Mouse (Mus musculus): ENCODE data around the gene Gad1. TPM values are rescaled to one million over a fixed set of nuclear protein-coding genes. Genes with fewer than 3 reads are reported as not detected.

Gene Gad1
- polyA plus RNA-seq, 1 experiment from 2014 or later = 0.09 TPM

DNA sequence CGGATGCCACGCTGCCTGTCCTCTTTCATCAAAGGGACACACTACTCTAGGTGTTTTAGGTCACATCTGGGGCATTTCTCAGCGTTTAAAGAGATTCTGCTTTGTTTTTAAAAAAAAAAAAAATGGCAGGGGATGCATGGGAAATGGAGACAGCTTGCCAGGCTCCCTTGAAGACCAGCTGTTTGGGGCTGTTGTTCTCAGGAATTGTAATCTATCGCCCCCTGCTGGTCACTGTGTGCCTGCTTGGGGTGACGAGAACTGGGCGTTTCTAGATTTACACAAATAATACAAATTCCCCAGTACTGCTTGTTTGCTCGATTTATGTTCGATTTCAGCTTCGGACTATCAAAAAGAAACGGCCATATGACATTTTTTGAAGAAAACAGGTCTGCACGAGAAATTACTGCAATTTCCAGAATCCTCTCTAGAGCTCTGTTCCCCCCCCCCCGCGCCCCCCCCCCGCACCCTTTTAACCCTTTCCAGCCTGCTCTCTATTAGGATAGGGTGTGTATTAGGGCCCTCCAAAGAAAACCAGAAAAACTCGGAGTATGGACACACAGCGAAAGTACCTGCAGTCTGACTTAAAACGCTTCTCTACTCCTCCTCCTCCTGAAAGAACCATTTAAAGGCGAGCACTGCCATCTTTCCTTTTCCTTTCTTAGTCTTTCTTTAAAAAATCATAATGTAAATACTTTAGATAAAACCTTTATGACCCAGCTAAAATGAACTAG is 5.4 kb downstream of the Gad1 start:
- H3K9me3 ChIP-seq = no peaks in the 10 kb centered on the region
- peaks cover 48% of the 10 kb centered on the region for H3K27me3 ChIP-seq
- peaks cover 25% of the 10 kb centered on the region for H3K4me1 ChIP-seq
- 3% methylated on average over 17 of the region's 18 CpGs for WGBS
- H3K9ac ChIP-seq = no peak overlapping the region
- H3K4me2 ChIP-seq = 0 out of 2 replicates have a peak overlapping the region, but pooled peaks have one; percentile 1
- H3K4me3 ChIP-seq = no peak overlapping the region
- ATAC-seq (ENCODE audit: borderline replicate concordance, extremely low read depth, low FRiP score, low TSS enrichment) = peak; percentile 52; the same call in 1 of the 2 replicates
- H3K27ac ChIP-seq = no peak overlapping the region
- H3K36me3 ChIP-seq = no peaks in the 10 kb centered on the region

DNA sequence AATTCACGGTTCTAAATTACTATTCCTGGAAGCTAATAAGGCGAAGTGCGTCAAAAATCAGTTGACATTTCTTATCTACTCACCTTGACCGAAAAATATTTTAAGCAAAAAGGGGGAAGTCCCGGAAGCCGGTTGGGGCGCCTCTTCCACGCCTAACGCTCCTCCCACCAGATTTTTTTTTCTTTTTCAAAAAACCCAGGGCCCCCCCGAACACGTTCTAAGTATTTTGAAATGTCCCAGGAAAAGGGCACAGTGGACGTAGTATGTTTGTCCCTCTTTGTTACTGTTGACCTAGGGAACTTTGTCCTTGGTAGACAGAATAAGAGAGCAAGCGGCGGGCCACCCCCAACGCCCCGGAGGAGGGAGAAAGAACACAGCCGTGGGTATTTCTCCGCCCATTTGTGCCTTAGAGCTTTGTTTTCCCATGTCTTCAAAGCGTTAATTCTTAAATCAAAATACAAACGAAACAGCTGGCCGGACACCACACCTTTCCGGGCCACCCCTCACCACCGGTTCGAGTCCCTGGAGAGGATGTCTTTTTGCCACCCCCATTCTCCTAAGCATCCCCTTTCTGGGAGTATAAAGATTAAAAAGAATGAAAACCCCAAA is 6.1 kb downstream of the Gad1 start:
- H3K4me2 ChIP-seq = 0 out of 2 replicates have a peak overlapping the region, but pooled peaks have one; percentile 1
- H3K27me3 ChIP-seq = peaks cover 55% of the 10 kb centered on the region
- no peak for ATAC-seq (ENCODE audit: borderline replicate concordance, extremely low read depth, low FRiP score, low TSS enrichment)
- no peak overlapping the region for H3K27ac ChIP-seq
- no peak overlapping the region for H3K4me3 ChIP-seq
- H3K36me3 ChIP-seq = no peaks in the 10 kb centered on the region
- H3K4me1 ChIP-seq = peaks cover 31% of the 10 kb centered on the region
- WGBS = 8% methylated on average over 24 of the region's 24 CpGs
- H3K9me3 ChIP-seq = no peaks in the 10 kb centered on the region
- H3K9ac ChIP-seq = no peak overlapping the region

DNA sequence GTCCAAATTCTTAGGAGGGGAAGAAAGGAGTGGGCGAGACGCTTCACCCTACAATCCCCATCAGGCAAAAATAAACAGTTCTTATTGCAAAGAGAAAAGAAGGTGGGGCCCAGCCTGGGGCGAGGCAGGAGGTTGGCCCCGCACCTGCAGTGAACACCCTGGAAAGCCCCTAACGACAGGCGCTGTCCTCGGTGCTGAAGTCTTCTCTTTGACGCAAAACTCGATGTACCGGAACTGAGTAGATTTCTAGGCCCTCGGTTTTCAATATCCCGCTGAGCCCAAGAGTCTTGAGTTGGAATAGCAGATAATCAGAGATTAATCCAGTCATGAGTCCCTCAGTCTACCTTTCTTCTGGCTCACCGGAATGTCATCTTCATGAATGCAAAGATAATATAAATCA is 6.6 kb downstream of the Gad1 start:
- no peak overlapping the region for H3K9ac ChIP-seq
- ATAC-seq (ENCODE audit: borderline replicate concordance, extremely low read depth, low FRiP score, low TSS enrichment) = no peak
- WGBS = 2% methylated on average over 13 of the region's 13 CpGs

DNA sequence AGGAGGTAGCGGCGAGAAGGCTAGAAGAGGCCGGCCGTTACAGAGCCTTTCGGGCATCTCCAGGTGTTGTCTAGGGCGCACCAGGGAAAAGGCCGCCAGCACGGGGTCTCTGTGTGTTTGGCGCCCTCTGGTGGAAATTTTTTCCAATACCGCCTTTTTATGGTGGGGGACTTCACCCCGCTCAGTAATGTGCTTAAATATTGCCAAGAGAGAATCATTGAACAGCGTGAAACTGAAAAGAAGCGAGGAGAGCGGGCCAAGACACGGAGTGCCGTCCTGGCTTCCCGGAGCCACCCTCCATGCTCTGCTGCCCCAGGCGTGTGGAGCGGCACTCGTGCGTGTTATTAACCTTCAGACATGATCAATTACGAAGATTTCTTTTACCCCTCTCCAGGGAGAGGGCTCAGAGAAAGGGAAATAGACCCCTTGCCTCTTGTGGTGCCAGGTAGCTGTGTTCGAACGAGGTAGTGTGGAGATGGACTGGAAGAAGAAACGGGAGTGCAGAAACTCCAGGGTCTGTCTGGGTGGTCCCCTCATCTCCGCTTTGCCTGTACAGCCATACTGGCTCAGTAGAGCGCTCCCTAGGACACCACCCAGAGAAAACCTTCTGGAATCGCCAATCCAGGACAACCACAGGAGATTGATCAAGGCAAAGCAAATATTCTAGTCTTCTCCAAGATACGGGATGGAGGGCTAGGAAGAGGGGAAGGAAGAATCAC is 8.4 kb downstream of the Gad1 start:
- 0 out of 2 replicates have a peak, but pooled peaks have one; percentile 33 for ATAC-seq (ENCODE audit: borderline replicate concordance, extremely low read depth, low FRiP score, low TSS enrichment)
- H3K9me3 ChIP-seq = no peaks in the 10 kb centered on the region

More for the DNA sequence above, 6.6 kb downstream of the Gad1 start:
- Histone ChIP-seq H3K4me2 (no peak overlapping the region), H3K36me3 (no peaks in the 10 kb centered on the region), H3K4me3 (no peak overlapping the region), H3K4me1 (peaks cover 33% of the 10 kb centered on the region), H3K9me3 (no peaks in the 10 kb centered on the region), H3K27me3 (peaks cover 61% of the 10 kb centered on the region), H3K27ac (no peak overlapping the region)

DNA sequence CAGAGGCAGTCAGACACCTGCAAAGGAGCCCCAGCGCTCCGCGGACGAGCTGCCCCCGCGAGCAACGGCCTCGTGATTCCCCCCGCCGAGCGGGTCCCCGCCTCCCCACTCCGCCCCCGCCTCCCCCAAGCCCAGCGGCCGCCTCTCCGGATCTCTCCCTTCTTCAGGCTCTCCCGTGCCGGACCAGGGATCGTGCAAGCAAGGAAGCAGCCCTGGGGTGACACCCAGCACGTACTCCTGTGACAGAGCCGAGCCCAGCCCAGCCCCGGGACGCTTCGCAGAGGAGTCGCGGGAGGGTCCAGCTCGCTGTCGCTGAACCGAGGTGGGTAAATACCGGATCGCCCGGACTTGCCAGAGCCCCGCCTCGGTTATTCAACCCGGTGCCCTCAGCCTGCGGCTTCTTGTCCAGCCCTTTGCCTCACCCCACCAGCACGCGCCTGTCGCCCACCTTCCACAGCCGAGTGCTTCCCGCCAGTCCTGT is 9.2 kb downstream of the Gad1 start:
- no peak for ATAC-seq (ENCODE audit: borderline replicate concordance, extremely low read depth, low FRiP score, low TSS enrichment)
- H3K4me1 ChIP-seq = peaks cover 49% of the 10 kb centered on the region
- peak overlapping the region; percentile 57 for H3K4me2 ChIP-seq
- WGBS = under 1% methylated on average over 42 of the region's 42 CpGs
- no peak overlapping the region for H3K9ac ChIP-seq
- peaks cover 86% of the 10 kb centered on the region for H3K27me3 ChIP-seq
- no peaks in the 10 kb centered on the region for H3K36me3 ChIP-seq
- H3K9me3 ChIP-seq = no peaks in the 10 kb centered on the region
- peak overlapping the region; percentile 29 for H3K4me3 ChIP-seq
- H3K27ac ChIP-seq = no peak overlapping the region

More for the DNA sequence above, 8.4 kb downstream of the Gad1 start:
- Histone ChIP-seq H3K4me3 (no peak overlapping the region), H3K27me3 (peaks cover 78% of the 10 kb centered on the region), H3K4me1 (peaks cover 41% of the 10 kb centered on the region), H3K36me3 (no peaks in the 10 kb centered on the region), H3K27ac (no peak overlapping the region), H3K4me2 (no peak overlapping the region), H3K9ac (no peak overlapping the region)
- WGBS = under 1% methylated on average over 29 of the region's 29 CpGs

DNA sequence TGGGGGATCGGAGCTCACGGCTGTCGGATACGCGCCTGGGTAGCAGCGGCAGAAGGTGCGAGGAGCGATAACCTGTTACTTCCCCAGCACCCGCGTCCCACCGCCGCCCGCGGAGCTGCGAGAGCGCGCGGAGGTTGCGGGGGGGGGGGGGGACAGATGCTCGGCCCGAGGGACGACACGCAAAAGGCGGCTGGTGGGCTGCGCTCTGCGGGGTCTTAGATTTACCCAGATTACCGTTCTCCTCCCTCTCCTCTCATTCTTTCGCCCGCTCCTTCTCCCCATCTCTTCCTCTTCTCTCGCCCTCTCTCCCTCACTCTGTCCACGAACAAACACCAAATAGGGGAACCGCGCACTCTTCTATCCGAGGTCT is 9.7 kb downstream of the Gad1 start:
- WGBS = 1% methylated on average over 29 of the region's 34 CpGs
- Histone ChIP-seq H3K9ac (no peak overlapping the region), H3K4me1 (peaks cover 54% of the 10 kb centered on the region), H3K4me2 (peak overlapping the region; percentile 57), H3K27me3 (peaks cover 91% of the 10 kb centered on the region), H3K9me3 (no peaks in the 10 kb centered on the region), H3K27ac (no peak overlapping the region), H3K4me3 (peak overlapping the region; percentile 29), H3K36me3 (no peaks in the 10 kb centered on the region)
- ATAC-seq (ENCODE audit: borderline replicate concordance, extremely low read depth, low FRiP score, low TSS enrichment) = no peak

DNA sequence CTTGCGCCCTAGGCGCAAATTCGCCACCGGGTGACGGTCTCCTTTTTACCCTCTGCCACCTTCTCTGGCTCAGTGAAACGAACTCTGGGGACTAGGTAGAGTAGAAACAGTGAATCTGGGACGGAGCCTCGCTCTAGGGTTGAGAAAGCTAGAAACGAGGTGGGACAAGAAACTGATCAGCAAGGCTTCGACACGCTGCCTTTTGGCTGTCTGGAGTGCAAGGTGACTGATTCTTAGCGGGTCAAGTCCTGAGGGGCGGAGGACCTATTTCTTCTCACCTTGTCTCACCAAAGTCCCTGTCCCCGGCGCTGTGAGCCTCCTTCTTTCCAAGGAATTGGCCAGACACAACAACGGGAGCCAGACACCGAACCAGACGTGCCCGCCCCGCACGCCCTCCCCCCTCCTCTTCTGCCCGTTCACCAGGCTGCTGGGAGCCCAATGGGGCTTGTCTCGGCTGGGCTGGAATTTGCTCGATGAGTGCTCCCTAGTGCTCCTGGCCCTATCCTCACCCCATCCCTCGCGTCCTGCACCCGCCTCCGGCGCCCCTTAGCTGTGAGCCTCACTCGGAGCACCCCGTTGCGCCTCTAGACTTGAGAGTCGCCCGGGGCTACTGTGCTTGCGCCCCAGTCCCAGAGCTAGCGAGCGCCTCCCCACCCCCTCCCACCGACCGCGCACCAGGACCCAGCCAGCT is 10.3 kb downstream of the Gad1 start:
- ATAC-seq (ENCODE audit: borderline replicate concordance, extremely low read depth, low FRiP score, low TSS enrichment) = no peak
- H3K4me2 ChIP-seq = peak overlapping the region; percentile 57
- H3K27me3 ChIP-seq = peaks cover 96% of the 10 kb centered on the region
- H3K36me3 ChIP-seq = no peaks in the 10 kb centered on the region
- peak overlapping the region; percentile 29; the same call in 1 of the 2 replicates for H3K4me3 ChIP-seq
- H3K4me1 ChIP-seq = peaks cover 60% of the 10 kb centered on the region
- no peak overlapping the region for H3K9ac ChIP-seq
- H3K9me3 ChIP-seq = no peaks in the 10 kb centered on the region
- H3K27ac ChIP-seq = no peak overlapping the region
- WGBS = under 1% methylated on average over 39 of the region's 40 CpGs

DNA sequence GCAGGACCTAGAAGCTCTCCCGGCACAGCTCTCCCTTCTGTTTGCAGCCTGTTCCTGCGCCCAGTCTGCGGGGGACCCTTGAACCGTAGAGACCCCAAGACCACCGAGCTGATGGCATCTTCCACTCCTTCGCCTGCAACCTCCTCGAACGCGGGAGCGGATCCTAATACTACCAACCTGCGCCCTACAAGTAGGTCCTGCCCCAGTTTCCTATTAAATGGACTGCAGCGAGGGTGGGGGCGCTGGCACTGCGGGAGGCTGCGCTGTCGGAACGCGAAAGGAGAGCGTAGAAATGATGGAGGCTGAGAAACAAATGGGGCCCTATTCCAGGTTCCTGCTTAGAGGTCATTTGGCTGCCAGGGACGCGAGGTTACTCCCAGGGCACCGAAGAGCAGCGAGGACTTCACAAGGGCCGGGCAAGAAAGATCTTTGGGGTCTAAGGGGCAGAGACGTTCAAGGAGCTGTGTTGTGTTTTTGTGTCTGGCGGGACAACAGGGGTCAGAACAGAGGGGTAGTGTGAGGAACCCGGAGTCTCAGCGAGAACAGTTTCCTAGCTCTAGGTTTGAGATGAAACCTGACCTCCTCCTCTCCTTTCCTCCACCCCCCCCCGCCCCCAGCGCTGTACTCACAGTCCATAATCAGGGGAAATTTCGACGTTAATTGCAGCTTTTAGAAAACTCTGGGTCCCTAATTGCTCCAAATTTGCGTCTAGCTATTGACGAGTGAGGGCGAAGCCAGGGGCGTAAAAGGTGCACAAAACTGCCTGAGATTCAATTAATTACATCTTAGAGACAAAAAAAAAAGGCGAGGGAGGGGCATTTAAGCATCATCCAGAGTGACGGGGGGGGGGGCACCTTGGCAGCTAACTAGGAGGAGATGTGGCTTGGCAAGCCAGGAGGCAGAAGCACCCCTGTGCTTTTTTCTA is 11.1 kb downstream of the Gad1 start:
- peaks cover 68% of the 10 kb centered on the region for H3K4me1 ChIP-seq
- no peak overlapping the region for H3K4me3 ChIP-seq
- H3K27me3 ChIP-seq = peaks cover 99% of the 10 kb centered on the region
- peak overlapping the region; percentile 23; the same call in 1 of the 2 replicates for H3K4me2 ChIP-seq
- WGBS = 2% methylated on average over 38 of the region's 38 CpGs
- ATAC-seq (ENCODE audit: borderline replicate concordance, extremely low read depth, low FRiP score, low TSS enrichment) = no peak
- no peak overlapping the region for H3K9ac ChIP-seq
- no peak overlapping the region for H3K27ac ChIP-seq
- no peaks in the 10 kb centered on the region for H3K36me3 ChIP-seq
- H3K9me3 ChIP-seq = no peaks in the 10 kb centered on the region

DNA sequence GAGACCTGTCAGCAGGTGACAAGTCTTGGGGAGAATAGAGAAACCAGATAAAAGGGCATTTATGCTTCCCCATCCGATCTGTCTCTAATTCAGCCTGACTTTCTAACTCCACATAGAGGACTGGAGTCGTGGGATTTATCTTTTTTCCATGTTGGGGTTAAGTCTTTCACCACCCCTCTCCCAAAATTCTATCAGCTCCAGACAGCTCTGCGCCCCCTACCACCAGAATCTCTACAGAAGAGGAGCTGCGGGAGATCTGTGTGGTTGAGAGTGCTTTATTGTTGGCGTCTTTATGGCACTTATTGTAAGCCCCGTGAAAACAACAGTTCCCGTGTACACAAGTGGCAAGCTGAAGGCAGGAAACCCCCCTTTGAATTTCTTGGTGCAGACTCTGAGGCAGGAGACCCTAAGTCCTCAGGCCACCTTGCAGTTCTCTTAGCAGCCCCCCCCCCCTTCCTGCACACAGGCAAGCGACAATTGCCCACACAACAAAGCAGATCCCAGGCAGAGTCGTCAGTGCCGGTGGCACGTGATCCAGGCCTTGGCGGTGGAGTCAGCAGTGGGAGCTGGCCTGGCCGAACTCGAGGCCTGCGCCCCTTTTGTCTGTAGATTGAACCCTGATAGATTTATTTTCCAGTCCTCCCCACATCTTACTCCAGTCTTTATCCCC is 11.9 kb downstream of the Gad1 start:
- Histone ChIP-seq H3K4me2 (no peak overlapping the region), H3K9me3 (no peaks in the 10 kb centered on the region), H3K4me1 (peaks cover 68% of the 10 kb centered on the region), H3K27me3 (peaks cover 99% of the 10 kb centered on the region), H3K4me3 (no peak overlapping the region), H3K27ac (no peak overlapping the region), H3K9ac (no peak overlapping the region), H3K36me3 (no peaks in the 10 kb centered on the region)
- WGBS = 10% methylated on average over 15 of the region's 15 CpGs
- ATAC-seq (ENCODE audit: borderline replicate concordance, extremely low read depth, low FRiP score, low TSS enrichment) = no peak

Data from lung, embryonic 15.5 days (tissue).